Mouse (Mus musculus) embryonic fibroblast, embryonic 13.5 days (primary cell): Measurements from ENCODE around the gene Tcf7l2. TPM values are rescaled to one million over a fixed set of nuclear protein-coding genes. Genes with fewer than 3 reads are reported as not detected.
A peak's percentile ranks its signal among the peaks of the same experiment; 100 is the strongest.

Source experiments
- H3K27ac ChIP-seq: 2 replicates; pipeline ENCODE4 v1.5.1; 2012; ENCODE audit warnings: low read length, control low read depth, inconsistent platforms; ENCODE audit not compliant: insufficient read depth
- H3K4me1 ChIP-seq: 2 replicates; pipeline ENCODE4 v1.6.1; 2011; ENCODE audit warnings: low read length; ENCODE audit not compliant: control insufficient read depth, insufficient read depth
- H3K4me3 ChIP-seq: 2 replicates; pipeline ENCODE4 v1.5.1; 2011; ENCODE audit warnings: mild to moderate bottlenecking, control low read depth, low read length; ENCODE audit not compliant: insufficient read depth
- CTCF ChIP-seq: IDR thresholded peaks from 2 replicates; pipeline ENCODE4 v1.5.1; 2011; ENCODE audit warnings: mild to moderate bottlenecking, control low read depth, low read length, moderate library complexity, borderline replicate concordance; ENCODE audit not compliant: insufficient read depth
- POLR2A ChIP-seq: IDR thresholded peaks from 2 replicates; pipeline ENCODE4 v1.6.1; 2011; ENCODE audit warnings: low read depth, mild to moderate bottlenecking, control low read depth, low read length, moderate library complexity
- polyA plus RNA-seq: library from polyadenylated mRNA; stranded (reverse); fragments of >200 nt; gene quantifications from 2 replicates; pipeline ENCODE4 v1.2.4, GENCODE M21; 2011; ENCODE audit warnings: low read depth; ENCODE audit not compliant: missing spikeins, insufficient read length

The Tcf7l2 gene
- polyA plus RNA-seq, 1 experiment = 41.1 TPM

GRCm38 (mm10) chr19:55768246-55768645, 26.6 kb downstream of the Tcf7l2 start:
- Histone ChIP-seq H3K4me1 (peaks cover 17% of the 10 kb centered on the region), H3K27ac (peak overlapping the region; percentile 45), H3K4me3 (no peak overlapping the region)
- TF ChIP-seq CTCF (no peak), POLR2A (no peak)

DNA sequence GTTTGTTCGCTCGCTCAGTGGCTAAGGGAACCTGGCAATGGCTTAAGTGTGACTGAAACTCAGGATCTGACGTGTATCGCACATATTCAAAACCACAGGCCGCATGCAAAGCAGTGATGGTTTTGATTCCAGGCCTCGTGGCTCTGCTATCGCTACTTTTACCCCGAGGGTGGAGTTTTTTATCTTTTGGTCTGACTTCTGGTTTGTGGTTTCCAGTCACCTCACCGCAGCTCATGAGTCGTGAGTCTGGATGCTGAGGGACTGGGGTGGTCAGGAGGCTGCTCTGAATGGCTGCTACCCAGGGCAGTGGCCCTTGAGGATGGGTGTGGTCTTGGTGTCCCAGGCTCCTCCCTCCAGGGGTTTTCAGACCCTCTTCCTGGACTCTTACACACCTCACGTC, 27.3 kb downstream of the Tcf7l2 start:
- Histone ChIP-seq H3K4me1 (peaks cover 20% of the 10 kb centered on the region), H3K27ac (peak overlapping the region; percentile 58), H3K4me3 (no peak overlapping the region)
- TF ChIP-seq CTCF (no peak), POLR2A (no peak)

- peak overlapping the region; percentile 78 for H3K27ac ChIP-seq
- H3K4me1 ChIP-seq = peaks cover 12% of the 10 kb centered on the region
- TF ChIP-seq CTCF (no peak), POLR2A (no peak)
- no peak overlapping the region for H3K4me3 ChIP-seq
Measured at GRCm38 (mm10) chr19:55774334-55774733, 32.7 kb downstream of the Tcf7l2 start.

GRCm38 (mm10) chr19:55774824-55775223, 33.2 kb downstream of the Tcf7l2 start:
- TF ChIP-seq POLR2A (no peak), CTCF (no peak)
- peaks cover 12% of the 10 kb centered on the region for H3K4me1 ChIP-seq
- H3K27ac ChIP-seq = peak overlapping the region; percentile 78
- no peak overlapping the region for H3K4me3 ChIP-seq

- no peak for TF ChIP-seq CTCF
- TF ChIP-seq POLR2A = no peak
- Histone ChIP-seq H3K27ac (no peak overlapping the region), H3K4me1 (peaks cover 2% of the 10 kb centered on the region; the same call in 1 of the 2 replicates), H3K4me3 (no peak overlapping the region)
Measured at GRCm38 (mm10) chr19:55779871-55780270, 38.3 kb downstream of the Tcf7l2 start.

GRCm38 (mm10) chr19:55781087-55781486, 39.5 kb downstream of the Tcf7l2 start:
- Histone ChIP-seq H3K27ac (no peak overlapping the region), H3K4me1 (no peaks in the 10 kb centered on the region), H3K4me3 (no peak overlapping the region)
- TF ChIP-seq POLR2A (no peak), CTCF (no peak)

DNA sequence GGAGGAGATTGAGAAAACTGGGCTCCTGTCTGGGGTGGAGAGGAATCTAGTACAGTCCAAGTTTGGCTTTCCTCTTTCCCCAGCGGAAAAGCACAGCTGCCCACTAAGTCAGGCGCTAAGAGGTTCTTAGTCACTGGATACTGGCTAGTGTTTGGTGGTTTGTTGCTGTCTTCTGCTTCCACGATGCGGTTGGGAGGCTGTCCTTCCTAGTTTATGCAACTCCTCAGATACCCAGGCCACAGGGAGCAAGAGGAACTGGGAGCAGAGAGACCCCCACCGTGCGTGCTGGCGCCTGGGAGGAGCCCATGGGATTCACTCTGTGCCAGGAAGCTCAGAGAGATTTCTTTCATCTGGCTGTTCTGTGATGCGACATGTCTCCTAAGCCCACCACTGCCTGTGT, 40.1 kb downstream of the Tcf7l2 start:
- TF ChIP-seq POLR2A = no peak
- TF ChIP-seq CTCF = no peak
- Histone ChIP-seq H3K4me1 (no peaks in the 10 kb centered on the region), H3K27ac (no peak overlapping the region), H3K4me3 (no peak overlapping the region)

DNA sequence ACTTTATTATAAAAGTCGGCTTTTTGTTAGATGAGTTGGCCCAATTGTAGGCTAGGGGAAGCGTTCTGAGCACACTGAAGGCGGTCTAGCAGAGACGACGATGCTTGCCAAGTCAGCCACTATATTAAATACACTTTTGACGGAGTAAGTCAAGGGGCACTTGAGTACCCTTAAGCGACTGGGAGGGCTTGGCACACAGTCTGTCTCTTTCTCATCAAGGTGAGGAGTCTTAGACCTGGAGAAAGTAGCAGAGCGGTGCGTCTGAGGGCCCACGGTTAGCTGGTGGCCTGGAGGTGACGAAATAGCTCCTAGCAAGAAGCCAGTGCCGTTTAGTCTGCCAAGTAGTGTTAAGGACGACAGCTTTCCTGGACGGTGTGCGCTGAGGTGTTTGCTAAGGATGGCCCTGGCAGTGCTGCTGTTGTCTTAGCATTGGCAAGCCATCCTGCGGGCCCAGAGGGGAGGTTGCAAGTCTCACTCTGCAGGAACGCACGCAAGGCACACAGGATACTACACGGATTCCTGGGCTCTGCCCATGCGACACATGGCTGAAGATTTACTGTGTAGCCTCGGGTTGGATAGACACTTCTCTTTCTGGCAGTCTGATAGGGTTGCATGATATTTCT, 43.3 kb downstream of the Tcf7l2 start:
- TF ChIP-seq CTCF (no peak), POLR2A (no peak)
- no peak overlapping the region for H3K4me3 ChIP-seq
- no peak overlapping the region for H3K27ac ChIP-seq
- no peaks in the 10 kb centered on the region for H3K4me1 ChIP-seq

- Histone ChIP-seq H3K27ac (no peak overlapping the region), H3K4me1 (peaks cover 2% of the 10 kb centered on the region; the same call in 1 of the 2 replicates), H3K4me3 (no peak overlapping the region)
- TF ChIP-seq CTCF (no peak), POLR2A (no peak)
Measured at GRCm38 (mm10) chr19:55787420-55787819, 45.8 kb downstream of the Tcf7l2 start.

DNA sequence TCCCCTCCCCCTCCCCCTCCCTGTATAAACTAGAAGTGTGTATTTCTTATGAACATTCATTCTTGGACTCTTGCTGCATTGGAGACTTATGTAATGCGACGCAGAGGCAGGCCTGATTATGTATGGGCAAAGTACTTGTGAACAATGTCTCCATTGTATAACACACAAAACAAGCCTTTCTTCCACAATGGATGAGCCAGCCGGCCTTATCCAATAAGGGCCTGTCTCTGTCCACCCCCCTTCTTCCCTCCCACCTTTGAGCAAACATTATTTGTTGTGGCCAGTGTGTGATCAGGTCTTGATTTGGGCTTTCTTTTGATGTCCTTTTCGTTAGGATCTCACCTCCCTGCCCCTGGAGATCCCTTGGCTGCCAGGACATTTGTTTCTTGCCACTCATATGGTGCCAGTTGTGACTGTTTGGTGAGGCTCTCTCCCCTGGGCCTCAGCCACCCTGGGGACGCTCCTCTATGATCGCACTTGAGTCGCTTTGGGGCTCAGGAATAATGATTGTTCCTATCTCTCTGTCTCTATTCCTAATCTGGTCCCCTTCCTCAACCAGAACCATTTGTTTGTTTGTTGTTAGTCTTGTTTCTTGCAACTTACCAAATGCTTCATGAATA, 46.8 kb downstream of the Tcf7l2 start:
- Histone ChIP-seq H3K4me3 (no peak overlapping the region), H3K27ac (no peak overlapping the region), H3K4me1 (peaks cover 8% of the 10 kb centered on the region; the same call in 1 of the 2 replicates)
- no peak for TF ChIP-seq POLR2A
- no peak for TF ChIP-seq CTCF

GRCm38 (mm10) chr19:55788905-55789295, 47.3 kb downstream of the Tcf7l2 start:
- Histone ChIP-seq H3K4me3 (no peak overlapping the region), H3K27ac (no peak overlapping the region), H3K4me1 (peaks cover 8% of the 10 kb centered on the region; the same call in 1 of the 2 replicates)
- TF ChIP-seq POLR2A = no peak
- TF ChIP-seq CTCF = no peak

DNA sequence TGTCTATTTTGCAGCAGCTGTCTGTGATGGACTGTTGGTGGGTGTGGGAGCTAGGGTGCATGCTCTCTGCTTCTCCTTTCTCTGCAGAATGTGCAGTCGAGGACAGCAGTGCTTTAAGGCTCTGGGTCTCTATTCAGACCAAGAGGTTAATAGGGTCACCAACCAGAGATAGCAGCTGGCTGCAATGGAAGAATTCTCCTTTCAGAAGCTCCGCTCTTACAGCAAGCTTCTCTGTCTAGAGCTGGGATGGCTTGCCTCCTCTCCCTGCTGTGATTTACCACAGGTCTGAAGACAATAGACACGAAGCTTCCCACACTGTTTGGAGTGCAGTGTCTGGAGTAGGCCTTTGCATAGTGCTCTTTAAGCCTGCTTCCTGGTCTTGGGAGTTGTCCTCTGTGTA, 48.2 kb downstream of the Tcf7l2 start:
- Histone ChIP-seq H3K4me1 (peaks cover 13% of the 10 kb centered on the region), H3K4me3 (no peak overlapping the region), H3K27ac (no peak overlapping the region)
- TF ChIP-seq POLR2A (no peak), CTCF (no peak)
